Mouse (Mus musculus) midbrain, embryonic 14.5 days (tissue): ENCODE data around the gene Nfkbib. TPM values are rescaled to one million over a fixed set of nuclear protein-coding genes. Genes with fewer than 3 reads are reported as not detected.

Source experiments
- ATAC-seq: fragments of 200-750 bp; cut with Nextera tagmentation; 2 replicates; pipeline ENCODE4 v1.8.0; 2017; ENCODE audit warnings: moderate number of reproducible peaks, moderate library complexity; ENCODE audit not compliant: low FRiP score, low TSS enrichment
- DNase-seq: peaks from one replicate; pipeline ENCODE4 v3.0.0-alpha.2; 2015
- H3K27ac ChIP-seq: fragments of 300-500 bp; sonication (generic); replicated peaks from 2 replicates; pipeline ENCODE4 v1.5.1; 2014; ENCODE audit warnings: mild to moderate bottlenecking, low read depth, low read length, moderate library complexity
- H3K27me3 ChIP-seq: fragments of 300-500 bp; sonication (generic); 2 replicates; pipeline ENCODE4 v1.6.1; 2014; ENCODE audit warnings: low read length, control low read depth, mixed read lengths; ENCODE audit not compliant: control insufficient read depth, insufficient read depth
- H3K36me3 ChIP-seq: fragments of 300-500 bp; sonication (generic); 2 replicates; pipeline ENCODE4 v1.6.1; 2014; ENCODE audit warnings: low read length, control low read depth; ENCODE audit not compliant: control insufficient read depth, insufficient read depth
- H3K4me1 ChIP-seq: fragments of 300-500 bp; sonication (generic); 2 replicates; pipeline ENCODE4 v1.6.1; 2014; ENCODE audit warnings: mild to moderate bottlenecking, antibody characterized with exemption, low read length, control low read depth; ENCODE audit not compliant: control insufficient read depth, insufficient read depth
- H3K4me2 ChIP-seq: fragments of 300-500 bp; sonication (generic); 2 replicates; pipeline ENCODE4 v1.6.1; 2014; ENCODE audit warnings: mild to moderate bottlenecking, low read length, moderate library complexity
- H3K4me3 ChIP-seq: fragments of 300-500 bp; sonication (generic); replicated peaks from 2 replicates; pipeline ENCODE4 v1.5.1; 2014; ENCODE audit warnings: low read depth, low read length
- H3K9ac ChIP-seq: fragments of 300-500 bp; sonication (generic); replicated peaks from 2 replicates; pipeline ENCODE4 v1.6.1; 2014; ENCODE audit warnings: mild to moderate bottlenecking, low read length, moderate library complexity
- H3K9me3 ChIP-seq: fragments of 300-500 bp; sonication (generic); 2 replicates; pipeline ENCODE4 v1.6.1; 2016; ENCODE audit warnings: low read length, control low read depth, mixed read lengths; ENCODE audit not compliant: control insufficient read depth
- WGBS: fragments of 180-500 bp; shearing (Covaris S2); extraction: QIAGEN DNeasy Blood & Tissue Kit; methylation state at CpG from one replicate; pipeline ENCODE4 v1.1.7; 2014; 5-methylcytosine and 5-hydroxymethylcytosine counted together
- polyA plus RNA-seq: library from polyadenylated mRNA; unstranded; fragments of >200 nt; fragmentation: Nextera tagmentation; extraction: Ambion mirVana; gene quantifications from 2 replicates; pipeline ENCODE4 v1.2.1, GENCODE M21; 2014

The Nfkbib gene
- polyA plus RNA-seq, 1 experiment from 2014 or later = 55.9 TPM

GRCm38 (mm10) chr7:28811228-28811627 is 43.9 kb upstream of the Nfkbib start:
- ATAC-seq = peak; percentile 43
- H3K4me2 ChIP-seq = peak overlapping the region; percentile 90
- H3K4me1 ChIP-seq = peaks cover 22% of the 10 kb centered on the region
- H3K27ac ChIP-seq = peak overlapping the region; percentile 97
- peak overlapping the region; percentile 77 for H3K4me3 ChIP-seq
- peaks cover 43% of the 10 kb centered on the region for H3K36me3 ChIP-seq
- DNase-seq = peak; percentile 98
- H3K27me3 ChIP-seq = no peaks in the 10 kb centered on the region
- no peaks in the 10 kb centered on the region for H3K9me3 ChIP-seq
- peak overlapping the region; percentile 82 for H3K9ac ChIP-seq
- WGBS = under 1% methylated on average over 40 of the region's 40 CpGs

DNA sequence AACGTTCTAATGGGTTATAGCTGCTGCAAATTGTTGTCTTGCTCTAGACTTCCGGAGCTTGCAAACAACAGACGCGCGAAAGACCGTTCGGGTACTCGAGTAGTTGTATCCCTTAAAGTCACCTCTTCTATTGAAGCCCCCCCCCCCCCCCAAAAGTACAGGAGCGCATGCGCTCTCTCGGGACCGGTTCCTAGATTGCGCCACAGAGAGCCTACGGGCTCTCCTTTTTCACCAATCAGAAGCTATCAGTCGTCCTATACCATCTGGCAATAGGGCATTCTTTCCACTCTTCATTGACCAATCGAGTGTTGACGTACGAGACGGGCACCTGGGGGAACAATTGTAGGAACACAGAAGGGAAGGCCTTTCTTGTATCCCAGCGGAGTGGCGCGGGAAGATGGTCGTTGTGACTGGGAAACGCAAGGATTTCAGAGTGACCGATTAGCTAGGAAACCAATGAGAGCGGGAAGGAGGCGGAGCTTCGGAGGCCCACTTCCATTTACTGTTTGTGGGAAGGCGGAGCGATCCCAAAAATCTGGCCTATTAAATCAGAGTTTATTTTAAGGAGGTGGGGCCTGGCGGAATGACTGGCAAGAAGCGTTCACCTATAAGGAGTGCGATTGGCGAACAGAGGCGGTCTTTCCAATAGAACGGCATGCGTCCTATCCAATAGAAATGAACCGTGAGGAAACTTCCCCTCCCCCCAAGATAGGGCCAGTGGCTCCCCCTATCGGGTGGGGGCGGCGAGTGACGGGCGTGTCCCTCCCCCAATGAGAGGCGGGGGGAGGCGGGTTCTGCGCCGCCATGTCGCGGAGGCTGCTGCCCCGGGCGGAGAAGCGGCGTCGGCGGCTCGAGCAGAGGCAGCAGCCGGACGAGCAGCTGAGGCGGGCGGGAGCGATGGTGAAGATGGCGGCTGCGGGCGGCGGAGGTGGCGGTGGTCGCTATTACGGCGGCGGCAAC is 43.1 kb upstream of the Nfkbib start:
- under 1% methylated on average over 70 of the region's 70 CpGs for WGBS
- Histone ChIP-seq H3K27me3 (no peaks in the 10 kb centered on the region), H3K9me3 (no peaks in the 10 kb centered on the region), H3K27ac (peak overlapping the region; percentile 99), H3K4me1 (peaks cover 22% of the 10 kb centered on the region), H3K4me3 (peak overlapping the region; percentile 77), H3K9ac (peak overlapping the region; percentile 88), H3K4me2 (peak overlapping the region; percentile 80), H3K36me3 (peaks cover 34% of the 10 kb centered on the region)
- ATAC-seq (peak; percentile 93), DNase-seq (peak; percentile 99)

DNA sequence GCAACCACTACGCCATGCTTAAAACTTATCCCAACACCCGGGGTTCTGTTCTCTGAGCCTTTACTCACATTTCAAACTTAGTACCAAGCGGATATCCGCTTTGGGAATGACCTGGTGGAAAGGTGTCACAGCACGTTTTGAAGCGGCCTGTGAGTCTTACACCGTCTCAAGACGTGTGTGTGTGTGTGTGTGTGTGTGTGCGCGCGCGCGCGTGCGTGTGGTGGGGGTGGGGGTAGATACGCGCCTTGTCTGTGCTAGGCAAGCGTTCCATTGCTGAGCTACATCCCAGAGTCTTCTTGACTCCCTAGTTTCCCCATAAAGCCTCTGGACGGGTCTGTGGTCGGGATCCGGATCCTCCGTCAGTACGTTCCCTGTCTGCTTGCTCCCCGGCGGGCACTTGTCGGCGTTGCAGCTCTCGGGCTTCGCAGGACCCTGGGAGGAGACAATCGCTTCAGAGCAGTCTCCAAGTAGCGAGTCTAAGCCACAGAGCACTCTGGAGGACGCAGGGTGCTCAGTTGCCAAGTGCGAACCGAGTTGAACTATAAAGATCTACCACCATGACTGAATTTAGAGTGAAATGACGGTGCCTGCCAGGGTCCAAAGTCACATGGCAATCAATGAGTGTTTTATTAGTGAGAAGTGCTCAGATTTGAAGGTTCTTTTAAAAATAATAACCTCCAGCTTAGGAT is 42.2 kb upstream of the Nfkbib start:
- H3K9ac ChIP-seq = peak overlapping the region; percentile 88
- no peak for ATAC-seq
- WGBS = under 1% methylated on average over 35 of the region's 35 CpGs
- H3K9me3 ChIP-seq = no peaks in the 10 kb centered on the region
- no peaks in the 10 kb centered on the region for H3K27me3 ChIP-seq
- peak overlapping the region; percentile 77 for H3K4me3 ChIP-seq
- peaks cover 22% of the 10 kb centered on the region for H3K4me1 ChIP-seq
- H3K4me2 ChIP-seq = peak overlapping the region; percentile 80
- peak; percentile 81 for DNase-seq
- peaks cover 26% of the 10 kb centered on the region for H3K36me3 ChIP-seq
- peak overlapping the region; percentile 99 for H3K27ac ChIP-seq

DNA sequence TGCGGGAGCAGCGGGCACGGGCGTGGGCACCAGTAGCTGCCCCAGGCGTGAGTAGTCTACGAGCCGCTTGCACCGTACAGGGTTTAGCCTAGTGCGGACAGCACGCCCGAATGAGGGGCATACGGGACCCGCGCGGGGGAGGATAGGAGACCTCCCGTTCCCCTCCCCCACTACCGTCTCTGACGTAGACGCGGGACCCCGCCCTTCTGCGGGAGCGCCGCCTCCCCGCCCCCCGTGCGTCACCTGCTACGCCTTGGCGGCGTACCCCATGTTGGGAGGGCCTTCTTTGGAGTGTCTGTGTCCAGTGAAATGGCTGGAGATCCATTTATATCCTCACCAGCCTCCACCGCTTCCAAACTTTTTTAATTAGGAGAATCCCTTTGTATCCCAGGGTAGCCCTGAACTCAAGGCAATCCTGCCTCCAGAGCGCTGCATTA is 41.7 kb upstream of the Nfkbib start:
- H3K27me3 ChIP-seq = no peaks in the 10 kb centered on the region
- H3K36me3 ChIP-seq = peaks cover 20% of the 10 kb centered on the region
- H3K4me2 ChIP-seq = peak overlapping the region; percentile 80
- H3K4me3 ChIP-seq = peak overlapping the region; percentile 77
- H3K9ac ChIP-seq = peak overlapping the region; percentile 88
- peak; percentile 64 for ATAC-seq
- no peaks in the 10 kb centered on the region for H3K9me3 ChIP-seq
- peaks cover 22% of the 10 kb centered on the region for H3K4me1 ChIP-seq
- WGBS = 2% methylated on average over 29 of the region's 32 CpGs
- H3K27ac ChIP-seq = peak overlapping the region; percentile 99
- DNase-seq = peak; percentile 97

DNA sequence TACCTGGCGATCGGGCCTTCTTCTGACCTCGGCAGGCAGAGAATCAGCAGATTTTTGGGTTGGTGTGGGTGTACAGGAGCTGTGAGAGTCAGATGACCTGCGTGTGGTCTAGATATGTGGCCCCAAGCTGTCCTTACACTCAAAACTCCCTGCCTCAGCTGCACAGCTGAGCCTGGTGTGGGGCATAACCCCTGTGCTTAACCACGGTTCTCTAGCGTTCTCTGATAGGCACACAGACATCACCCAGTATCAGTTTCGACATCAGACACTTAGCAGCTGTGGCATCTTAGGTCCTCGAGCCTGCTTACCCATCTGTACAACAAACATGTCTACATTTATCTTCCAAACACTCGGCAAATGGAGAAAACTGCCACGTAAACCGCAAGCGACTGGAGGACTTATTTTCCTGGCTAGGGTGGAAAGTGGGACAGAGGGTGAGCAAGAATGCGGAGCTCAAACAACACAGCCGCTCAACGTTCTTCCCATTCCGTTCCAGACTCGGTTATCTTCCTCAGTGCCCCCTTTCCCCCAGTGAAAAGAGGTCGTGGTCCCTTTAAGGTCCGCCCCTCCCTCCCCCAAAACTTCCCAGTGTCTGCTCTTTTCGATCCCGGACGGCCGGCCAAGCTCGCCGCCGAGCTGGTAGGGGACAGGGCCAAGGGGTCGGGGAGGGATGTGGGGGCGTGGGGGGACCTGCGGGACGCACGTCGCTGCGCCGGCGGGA is 41.1 kb upstream of the Nfkbib start, which contains the start of gene Hnrnpl:
TSS of gene Hnrnpl (plus strand) at position 321 of the 721 bp plus-strand sequence.
- DNase-seq (peak; percentile 76), ATAC-seq (peak; percentile 9)
- peak within 1 kb of the TSS; percentile 88 for H3K9ac ChIP-seq
- no peaks in the 10 kb centered on the region for H3K27me3 ChIP-seq
- peak within 1 kb of the TSS; percentile 80 for H3K4me2 ChIP-seq
- WGBS = 3% methylated on average over 35 of the region's 35 CpGs
- peak within 1 kb of the TSS; percentile 99 for H3K27ac ChIP-seq
- H3K4me3 ChIP-seq = peak within 1 kb of the TSS; percentile 77
- H3K4me1 ChIP-seq = peaks cover 22% of the 10 kb centered on the region
- no peaks in the 10 kb centered on the region for H3K9me3 ChIP-seq
- peaks cover 14% of the 10 kb centered on the region for H3K36me3 ChIP-seq

GRCm38 (mm10) chr7:28807641-28808220 is 40.4 kb upstream of the Nfkbib start:
- 17% methylated on average over 8 of the region's 8 CpGs for WGBS
- peak overlapping the region; percentile 80 for H3K4me2 ChIP-seq
- H3K36me3 ChIP-seq = peaks cover 8% of the 10 kb centered on the region
- H3K27ac ChIP-seq = peak overlapping the region; percentile 99
- no peak for DNase-seq
- ATAC-seq = no peak
- H3K27me3 ChIP-seq = no peaks in the 10 kb centered on the region
- no peaks in the 10 kb centered on the region for H3K9me3 ChIP-seq
- peaks cover 19% of the 10 kb centered on the region for H3K4me1 ChIP-seq
- H3K9ac ChIP-seq = peak overlapping the region; percentile 88
- H3K4me3 ChIP-seq = peak overlapping the region; percentile 77

DNA sequence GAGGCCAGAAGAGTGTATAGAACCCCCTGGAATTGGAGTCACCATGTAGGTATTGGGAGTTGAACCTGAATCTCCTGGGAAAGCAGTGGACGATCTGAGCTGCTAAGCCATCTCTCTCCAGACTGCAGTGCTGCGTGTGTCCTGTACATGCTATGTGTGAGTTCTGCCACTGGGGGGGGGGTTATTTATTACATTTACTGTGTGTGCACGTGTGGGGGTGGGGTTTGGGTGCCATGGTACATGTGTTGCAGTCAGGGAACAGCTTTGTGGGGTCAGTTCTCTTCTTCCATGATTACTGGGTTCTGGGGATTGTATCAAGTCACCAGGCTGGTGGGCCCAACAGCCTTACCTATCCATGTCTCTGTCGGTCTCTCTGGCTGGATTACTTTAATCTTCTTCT is 39.6 kb upstream of the Nfkbib start:
- Histone ChIP-seq H3K27ac (no peak overlapping the region), H3K4me1 (peaks cover 10% of the 10 kb centered on the region), H3K4me3 (no peak overlapping the region), H3K9ac (no peak overlapping the region), H3K9me3 (no peaks in the 10 kb centered on the region), H3K4me2 (no peak overlapping the region), H3K36me3 (peaks cover 1% of the 10 kb centered on the region; the same call in 1 of the 2 replicates), H3K27me3 (no peaks in the 10 kb centered on the region)
- no peak for DNase-seq
- no peak for ATAC-seq
- 83% methylated on average over 4 of the region's 4 CpGs for WGBS

GRCm38 (mm10) chr7:28803756-28804155 is 36.4 kb upstream of the Nfkbib start:
- no peak overlapping the region for H3K4me3 ChIP-seq
- H3K27me3 ChIP-seq = no peaks in the 10 kb centered on the region
- no peak overlapping the region for H3K4me2 ChIP-seq
- 0 out of 2 replicates have a peak, but pooled peaks cover 9% of the 10 kb centered on the region for H3K4me1 ChIP-seq
- DNase-seq = no peak
- 76% methylated on average over 4 of the region's 4 CpGs for WGBS
- no peak for ATAC-seq
- H3K9me3 ChIP-seq = no peaks in the 10 kb centered on the region
- H3K36me3 ChIP-seq = no peaks in the 10 kb centered on the region
- no peak overlapping the region for H3K9ac ChIP-seq
- no peak overlapping the region for H3K27ac ChIP-seq
